Mouse (Mus musculus): ENCODE data around the gene Cldn22. TPM values are rescaled to one million over a fixed set of nuclear protein-coding genes. Genes with fewer than 3 reads are reported as not detected.

Gene Cldn22
- polyA plus RNA-seq, 1 experiment from 2014 or later, result not detected

DNA sequence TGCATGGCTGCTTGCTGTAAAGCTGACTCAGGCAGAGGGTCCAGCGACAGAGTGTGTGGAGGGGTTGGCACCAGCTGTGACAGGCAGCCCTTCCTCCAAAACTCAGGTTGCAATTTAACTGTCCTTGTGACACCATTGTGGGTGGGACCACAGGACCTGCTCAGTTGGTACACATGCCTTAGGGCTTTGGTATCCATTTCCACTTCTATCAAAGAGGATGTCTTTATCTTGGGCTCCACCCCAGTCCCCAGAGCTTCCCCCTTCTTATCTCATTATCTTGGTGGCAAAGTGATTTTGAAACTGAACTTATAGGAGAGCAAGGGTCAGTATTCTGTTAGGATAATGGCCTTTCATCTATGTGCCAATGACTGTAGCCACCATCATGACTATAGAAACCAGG, 9.7 kb downstream of the Cldn22 start:
- DNase-seq (no peak), ATAC-seq (ENCODE audit: low read depth) (no peak)
- Histone ChIP-seq H3K27me3 (no peaks in the 10 kb centered on the region), H3K4me3 (replicated peaks) (no peak overlapping the region), H3K9me3 (replicated peaks) (no peaks in the 10 kb centered on the region), H3K4me2 (no peak overlapping the region), H3K9ac (no peak overlapping the region), H3K4me1 (replicated peaks) (no peaks in the 10 kb centered on the region), H3K27ac (no peak overlapping the region), H3K36me3 (0 out of 2 replicates have a peak, but pooled peaks cover 3% of the 10 kb centered on the region)
- 80% methylated on average over 1 of the region's 1 CpGs for WGBS (ENCODE audit: insufficient replicate concordance)

- Histone ChIP-seq H3K9me3 (replicated peaks) (no peaks in the 10 kb centered on the region), H3K27ac (no peak overlapping the region), H3K36me3 (peaks cover 18% of the 10 kb centered on the region), H3K27me3 (no peaks in the 10 kb centered on the region), H3K4me3 (replicated peaks) (no peak overlapping the region), H3K4me1 (replicated peaks) (no peaks in the 10 kb centered on the region), H3K4me2 (no peak overlapping the region), H3K9ac (no peak overlapping the region)
- ATAC-seq (ENCODE audit: low read depth), result no peak
- 67% methylated on average over 7 of the region's 7 CpGs for WGBS (ENCODE audit: insufficient replicate concordance)
- no peak for DNase-seq
Observed at GRCm38 (mm10) chr8:47843063-47843462, 18.8 kb downstream of the Cldn22 start.

- Histone ChIP-seq H3K4me2 (no peak overlapping the region), H3K27me3 (no peaks in the 10 kb centered on the region), H3K9me3 (replicated peaks) (no peaks in the 10 kb centered on the region), H3K4me3 (replicated peaks) (no peak overlapping the region), H3K9ac (no peak overlapping the region), H3K36me3 (peaks cover 20% of the 10 kb centered on the region), H3K27ac (no peak overlapping the region), H3K4me1 (replicated peaks) (no peaks in the 10 kb centered on the region)
- 75% methylated on average over 10 of the region's 10 CpGs for WGBS (ENCODE audit: insufficient replicate concordance)
- DNase-seq (no peak), ATAC-seq (ENCODE audit: low read depth) (no peak)
Observed at GRCm38 (mm10) chr8:47843651-47844050, 19.4 kb downstream of the Cldn22 start.

- DNase-seq (no peak), ATAC-seq (ENCODE audit: low read depth) (no peak)
- Histone ChIP-seq H3K4me2 (no peak overlapping the region), H3K27ac (no peak overlapping the region), H3K27me3 (no peaks in the 10 kb centered on the region), H3K36me3 (peaks cover 9% of the 10 kb centered on the region; the same call in 1 of the 2 replicates), H3K9me3 (replicated peaks) (no peaks in the 10 kb centered on the region), H3K4me1 (replicated peaks) (no peaks in the 10 kb centered on the region), H3K9ac (no peak overlapping the region), H3K4me3 (replicated peaks) (no peak overlapping the region)
- 87% methylated on average over 13 of the region's 13 CpGs for WGBS (ENCODE audit: insufficient replicate concordance)
Observed at GRCm38 (mm10) chr8:47845956-47846355, 21.7 kb downstream of the Cldn22 start.

DNA sequence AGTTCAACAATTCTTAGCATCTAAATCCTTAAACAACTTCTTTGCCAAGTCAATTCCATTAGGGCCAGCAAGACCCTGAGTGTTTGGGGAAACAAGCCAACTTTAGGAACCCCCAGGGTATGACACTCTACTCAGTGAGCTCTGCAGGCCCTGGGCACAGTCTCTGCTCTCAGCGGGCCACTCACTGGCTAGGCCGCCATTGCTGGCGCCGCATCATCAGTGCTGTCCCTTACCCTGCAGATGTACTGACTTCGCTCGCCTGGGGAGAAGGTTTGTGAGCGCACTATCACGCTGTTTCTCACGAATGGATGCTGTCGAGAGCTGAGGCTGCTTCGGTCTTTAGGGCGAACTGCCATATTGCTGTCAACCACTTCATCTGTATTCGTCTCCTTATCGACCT, 22.9 kb downstream of the Cldn22 start:
- no peaks in the 10 kb centered on the region for H3K9me3 ChIP-seq (replicated peaks)
- DNase-seq (no peak), ATAC-seq (ENCODE audit: low read depth) (no peak)
- no peak overlapping the region for H3K4me3 ChIP-seq (replicated peaks)
- peaks cover 5% of the 10 kb centered on the region; the same call in 1 of the 2 replicates for H3K4me1 ChIP-seq (replicated peaks)
- H3K27me3 ChIP-seq, result no peaks in the 10 kb centered on the region
- WGBS (ENCODE audit: insufficient replicate concordance), result 88% methylated on average over 14 of the region's 14 CpGs
- H3K4me2 ChIP-seq, result no peak overlapping the region
- H3K27ac ChIP-seq, result no peak overlapping the region
- peaks cover 6% of the 10 kb centered on the region; the same call in 1 of the 2 replicates for H3K36me3 ChIP-seq
- H3K9ac ChIP-seq, result no peak overlapping the region

GRCm38 (mm10) chr8:47847931-47848330, 23.6 kb downstream of the Cldn22 start:
- H3K27me3 ChIP-seq, result no peaks in the 10 kb centered on the region
- H3K4me1 ChIP-seq (replicated peaks), result peaks cover 7% of the 10 kb centered on the region; the same call in 1 of the 2 replicates
- no peaks in the 10 kb centered on the region for H3K9me3 ChIP-seq (replicated peaks)
- H3K4me2 ChIP-seq, result no peak overlapping the region
- 82% methylated on average over 6 of the region's 6 CpGs for WGBS (ENCODE audit: insufficient replicate concordance)
- peaks cover 3% of the 10 kb centered on the region; the same call in 1 of the 2 replicates for H3K36me3 ChIP-seq
- no peak overlapping the region for H3K9ac ChIP-seq
- ATAC-seq (ENCODE audit: low read depth) (no peak), DNase-seq (no peak)
- no peak overlapping the region for H3K4me3 ChIP-seq (replicated peaks)
- no peak overlapping the region for H3K27ac ChIP-seq

DNA sequence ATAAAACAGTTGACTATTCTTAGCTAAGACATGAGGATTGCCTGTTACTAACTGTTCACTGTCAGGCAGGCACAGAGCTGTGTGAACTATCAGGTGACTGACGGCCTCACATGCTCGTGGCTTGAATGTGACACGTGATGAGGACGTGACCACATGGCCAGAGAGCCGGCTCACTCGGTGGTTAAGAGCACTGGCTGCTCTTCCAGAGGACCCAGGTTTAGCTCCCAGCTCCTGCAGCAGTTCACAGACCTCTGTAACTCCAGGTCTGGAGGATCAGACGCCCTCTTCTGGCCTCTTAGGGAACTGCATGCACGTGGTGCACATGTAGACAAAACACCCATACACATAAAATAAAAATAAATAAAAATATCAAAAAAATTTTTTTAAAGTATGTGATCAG, 25.6 kb downstream of the Cldn22 start:
- no peaks in the 10 kb centered on the region for H3K9me3 ChIP-seq (replicated peaks)
- DNase-seq (no peak), ATAC-seq (ENCODE audit: low read depth) (no peak)
- peaks cover 7% of the 10 kb centered on the region; the same call in 1 of the 2 replicates for H3K4me1 ChIP-seq (replicated peaks)
- no peak overlapping the region for H3K4me2 ChIP-seq
- WGBS (ENCODE audit: insufficient replicate concordance), result 60% methylated on average over 8 of the region's 8 CpGs
- no peak overlapping the region for H3K9ac ChIP-seq
- peaks cover 9% of the 10 kb centered on the region; the same call in 1 of the 2 replicates for H3K36me3 ChIP-seq
- H3K27ac ChIP-seq, result no peak overlapping the region
- H3K4me3 ChIP-seq (replicated peaks), result no peak overlapping the region
- H3K27me3 ChIP-seq, result no peaks in the 10 kb centered on the region

DNA sequence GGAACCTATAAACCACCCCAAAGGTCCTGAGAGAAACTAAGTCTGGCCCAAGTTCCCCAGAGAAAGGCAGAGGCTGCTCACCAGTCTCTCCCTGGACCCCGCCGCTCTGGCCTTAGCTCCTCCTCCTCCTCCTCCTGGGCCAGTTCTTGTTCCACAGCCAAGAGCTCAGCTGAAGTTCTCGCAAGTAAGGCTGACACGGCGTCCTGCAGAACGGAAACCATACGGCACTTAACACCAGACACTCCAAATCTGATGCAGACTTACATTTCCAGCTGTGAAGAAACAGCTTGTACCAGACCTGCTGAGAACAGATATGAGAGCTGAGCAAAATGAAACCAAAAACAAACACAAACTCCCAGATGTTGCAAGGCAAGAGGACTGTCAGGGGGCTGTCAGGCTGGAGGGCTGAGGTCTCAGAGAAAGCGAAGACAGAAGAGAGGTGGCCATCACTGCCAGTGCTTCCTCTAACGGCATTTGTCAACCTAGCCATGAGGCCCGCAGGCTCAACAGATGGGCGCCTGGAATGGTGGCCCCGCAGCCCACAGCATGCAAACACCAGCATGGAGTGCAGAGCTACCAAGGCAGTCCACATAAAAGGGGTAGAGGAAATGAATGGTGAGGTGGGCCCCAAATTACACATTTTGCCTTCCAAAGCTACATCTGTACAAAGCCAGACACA, 27.7 kb downstream of the Cldn22 start:
- no peak for DNase-seq
- Histone ChIP-seq H3K9me3 (replicated peaks) (no peaks in the 10 kb centered on the region), H3K4me3 (replicated peaks) (peak overlapping the region; percentile 36), H3K27ac (no peak overlapping the region), H3K9ac (0 out of 2 replicates have a peak overlapping the region, but pooled peaks have one; percentile 17), H3K36me3 (peaks cover 10% of the 10 kb centered on the region; the same call in 1 of the 2 replicates), H3K4me1 (replicated peaks) (peaks cover 7% of the 10 kb centered on the region; the same call in 1 of the 2 replicates), H3K4me2 (peak overlapping the region; percentile 48), H3K27me3 (no peaks in the 10 kb centered on the region)
- ATAC-seq (ENCODE audit: low read depth), result no peak
- 37% methylated on average over 12 of the region's 12 CpGs for WGBS (ENCODE audit: insufficient replicate concordance)

GRCm38 (mm10) chr8:47852737-47853136, 28.5 kb downstream of the Cldn22 start:
- Histone ChIP-seq H3K9ac (no peak overlapping the region), H3K4me3 (replicated peaks) (no peak overlapping the region), H3K9me3 (replicated peaks) (no peaks in the 10 kb centered on the region), H3K27ac (no peak overlapping the region), H3K36me3 (peaks cover 10% of the 10 kb centered on the region; the same call in 1 of the 2 replicates), H3K4me1 (replicated peaks) (peaks cover 7% of the 10 kb centered on the region; the same call in 1 of the 2 replicates), H3K27me3 (no peaks in the 10 kb centered on the region), H3K4me2 (no peak overlapping the region)
- ATAC-seq (ENCODE audit: low read depth) (no peak), DNase-seq (no peak)
- 53% methylated on average over 5 of the region's 5 CpGs for WGBS (ENCODE audit: insufficient replicate concordance)

GRCm38 (mm10) chr8:47853356-47853755, 29.1 kb downstream of the Cldn22 start:
- no peak overlapping the region for H3K4me2 ChIP-seq
- H3K9me3 ChIP-seq (replicated peaks), result no peaks in the 10 kb centered on the region
- 59% methylated on average over 5 of the region's 5 CpGs for WGBS (ENCODE audit: insufficient replicate concordance)
- no peak overlapping the region for H3K27ac ChIP-seq
- DNase-seq, result no peak
- peaks cover 7% of the 10 kb centered on the region; the same call in 1 of the 2 replicates for H3K4me1 ChIP-seq (replicated peaks)
- ATAC-seq (ENCODE audit: low read depth), result no peak
- no peaks in the 10 kb centered on the region for H3K27me3 ChIP-seq
- no peak overlapping the region for H3K4me3 ChIP-seq (replicated peaks)
- H3K36me3 ChIP-seq, result peaks cover 7% of the 10 kb centered on the region; the same call in 1 of the 2 replicates
- no peak overlapping the region for H3K9ac ChIP-seq

DNA sequence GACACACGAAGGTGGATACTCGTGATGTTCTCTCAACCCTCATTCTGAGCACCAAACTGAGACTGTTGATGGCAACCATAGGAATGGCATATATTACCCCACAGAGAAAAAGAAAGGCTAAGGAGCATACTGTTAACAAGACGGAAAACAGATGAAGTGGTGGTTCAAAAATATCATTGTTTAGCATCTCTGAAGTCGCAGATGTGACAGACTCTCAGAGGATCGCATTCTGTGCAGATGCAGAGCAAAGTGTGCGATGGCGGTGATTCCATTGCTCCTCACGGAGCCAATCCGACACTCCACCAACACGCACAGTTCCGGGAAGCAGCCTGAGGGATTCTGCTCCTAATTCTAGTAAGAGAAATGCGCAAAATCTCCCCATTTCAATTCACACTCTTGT, 35.0 kb downstream of the Cldn22 start:
- no peak for DNase-seq
- no peak overlapping the region for H3K9ac ChIP-seq
- H3K4me1 ChIP-seq (replicated peaks), result no peaks in the 10 kb centered on the region
- no peak overlapping the region for H3K4me2 ChIP-seq
- no peaks in the 10 kb centered on the region for H3K9me3 ChIP-seq (replicated peaks)
- no peak overlapping the region for H3K4me3 ChIP-seq (replicated peaks)
- no peak for ATAC-seq (ENCODE audit: low read depth)
- WGBS (ENCODE audit: insufficient replicate concordance), result 84% methylated on average over 12 of the region's 12 CpGs
- no peak overlapping the region for H3K27ac ChIP-seq
- H3K27me3 ChIP-seq, result no peaks in the 10 kb centered on the region
- H3K36me3 ChIP-seq, result peaks cover 13% of the 10 kb centered on the region; the same call in 1 of the 2 replicates

GRCm38 (mm10) chr8:47866568-47866967, 42.3 kb downstream of the Cldn22 start:
- Histone ChIP-seq H3K9me3 (replicated peaks) (no peaks in the 10 kb centered on the region), H3K27ac (no peak overlapping the region), H3K4me2 (no peak overlapping the region), H3K4me3 (replicated peaks) (no peak overlapping the region), H3K36me3 (peaks cover 18% of the 10 kb centered on the region; the same call in 1 of the 2 replicates), H3K27me3 (no peaks in the 10 kb centered on the region), H3K4me1 (replicated peaks) (no peaks in the 10 kb centered on the region), H3K9ac (no peak overlapping the region)
- WGBS (ENCODE audit: insufficient replicate concordance), result 70% methylated on average over 8 of the region's 8 CpGs
- DNase-seq (no peak), ATAC-seq (ENCODE audit: low read depth) (no peak)
